Mouse (Mus musculus) lung, postnatal 0 days (tissue): Measurements from ENCODE around the gene Lrg1. TPM values are rescaled to one million over a fixed set of nuclear protein-coding genes. Genes with fewer than 3 reads are reported as not detected.
A peak's percentile ranks its signal among the peaks of the same experiment; 100 is the strongest.

Experiments
- ATAC-seq: fragments of 200-750 bp; cut with Nextera tagmentation; 2 replicates; pipeline ENCODE4 v1.8.0; 2017; ENCODE audit warnings: moderate library complexity
- DNase-seq: peaks from one replicate; pipeline ENCODE4 v3.0.0-alpha.2; 2016; ENCODE audit warnings: low spot score
- H3K27ac ChIP-seq: fragments of 300-500 bp; sonication (generic); 2 replicates; pipeline ENCODE4 v1.5.1; 2014; ENCODE audit warnings: antibody characterized with exemption, mild to moderate bottlenecking, low read length, mixed read lengths
- H3K27me3 ChIP-seq: fragments of 300-500 bp; sonication (generic); replicated peaks from 2 replicates; pipeline ENCODE4 v1.6.1; 2014; ENCODE audit warnings: low read length, mixed read lengths; ENCODE audit not compliant: insufficient read depth
- H3K36me3 ChIP-seq: fragments of 300-500 bp; sonication (generic); 2 replicates; pipeline ENCODE4 v1.6.1; 2014; ENCODE audit warnings: low read length, mixed read lengths; ENCODE audit not compliant: insufficient read depth
- H3K4me1 ChIP-seq: fragments of 300-500 bp; sonication (generic); 2 replicates; pipeline ENCODE4 v1.6.1; 2014; ENCODE audit warnings: antibody characterized with exemption, low read depth, low read length, mixed read lengths; ENCODE audit not compliant: insufficient read depth
- H3K4me2 ChIP-seq: fragments of 300-500 bp; sonication (generic); replicated peaks from 2 replicates; pipeline ENCODE4 v1.6.1; 2014; ENCODE audit warnings: low read depth, mild to moderate bottlenecking, low read length, moderate library complexity, mixed read lengths
- H3K4me3 ChIP-seq: fragments of 300-500 bp; sonication (generic); 2 replicates; pipeline ENCODE4 v1.5.1; 2014; ENCODE audit warnings: low read depth, low read length
- H3K9ac ChIP-seq: fragments of 300-500 bp; sonication (generic); replicated peaks from 2 replicates; pipeline ENCODE4 v1.6.1; 2014; ENCODE audit warnings: low read depth, mild to moderate bottlenecking
- H3K9me3 ChIP-seq: fragments of 300-500 bp; sonication (generic); 2 replicates; pipeline ENCODE4 v1.6.1; 2016; ENCODE audit warnings: low read length, mixed read lengths
- CTCF ChIP-seq: IDR thresholded peaks from 2 replicates; pipeline ENCODE4 v1.5.1; 2016; ENCODE audit warnings: antibody characterized with exemption, mild to moderate bottlenecking
- EP300 ChIP-seq: IDR thresholded peaks from 2 replicates; pipeline ENCODE4 v1.6.1; 2016; ENCODE audit warnings: antibody characterized with exemption, mild to moderate bottlenecking, control low read depth
- WGBS: fragments of 180-500 bp; shearing (Covaris S2); extraction: QIAGEN DNeasy Blood & Tissue Kit; methylation state at CpG from one replicate; pipeline ENCODE4 v1.1.7; 2014; 5-methylcytosine and 5-hydroxymethylcytosine counted together
- polyA plus RNA-seq: library from polyadenylated mRNA; unstranded; fragments of >200 nt; fragmentation: Nextera tagmentation; extraction: Ambion mirVana; gene quantifications from 2 replicates; pipeline ENCODE4 v1.2.1, GENCODE M21; 2015

Gene Lrg1
- polyA plus RNA-seq, 1 experiment from 2014 or later, result 36.3 TPM

DNA sequence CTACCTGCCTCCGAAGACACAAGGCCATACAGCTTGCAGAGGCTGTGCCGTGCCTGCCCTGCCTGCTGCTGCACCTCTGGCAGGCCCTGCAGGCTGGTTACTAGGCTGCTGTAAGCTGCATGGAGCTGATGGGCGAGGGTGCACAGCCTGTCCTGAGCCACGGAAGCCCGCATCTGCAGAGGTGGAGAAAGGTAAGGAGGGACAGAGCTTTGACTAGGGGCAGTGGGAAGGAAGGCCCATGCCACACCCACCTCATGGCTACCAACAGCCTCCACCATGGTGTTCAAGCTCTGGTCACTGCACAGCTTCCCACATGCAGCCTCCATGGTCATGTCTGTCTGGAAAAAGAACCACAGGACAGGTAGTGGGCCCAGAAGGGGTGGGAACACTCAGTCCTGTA lies 19.6 kb downstream of the Lrg1 start:
- Histone ChIP-seq H3K27me3 (no peaks in the 10 kb centered on the region), H3K9ac (no peak overlapping the region), H3K27ac (no peak overlapping the region), H3K9me3 (no peaks in the 10 kb centered on the region), H3K4me2 (no peak overlapping the region), H3K4me3 (no peak overlapping the region), H3K4me1 (no peaks in the 10 kb centered on the region), H3K36me3 (peaks cover 37% of the 10 kb centered on the region)
- ATAC-seq, result no peak
- TF ChIP-seq EP300, result no peak
- no peak for TF ChIP-seq CTCF
- WGBS, result 93% methylated on average over 5 of the region's 5 CpGs
- DNase-seq, result no peak

DNA sequence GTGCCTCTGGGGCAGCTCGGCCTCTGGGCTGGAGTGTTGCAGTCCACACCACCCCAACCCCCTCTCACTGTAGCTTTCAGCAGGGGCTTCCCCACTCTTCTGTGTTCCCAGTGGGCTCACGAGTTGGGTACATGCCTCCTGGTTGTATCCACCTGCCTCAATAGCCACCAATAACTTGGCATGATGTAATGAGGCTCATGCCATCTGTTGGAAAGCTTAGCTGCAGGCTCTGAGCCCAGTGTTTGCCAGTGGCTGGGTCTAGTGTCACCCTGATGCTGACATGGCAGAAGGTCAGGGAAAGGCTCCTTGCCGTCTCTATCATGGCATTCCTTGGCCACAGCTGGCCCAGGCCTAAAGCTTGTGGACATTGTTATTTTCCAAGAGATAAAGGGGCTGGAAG lies 21.0 kb downstream of the Lrg1 start:
- TF ChIP-seq CTCF (no peak), EP300 (no peak)
- Histone ChIP-seq H3K36me3 (peaks cover 48% of the 10 kb centered on the region), H3K4me2 (no peak overlapping the region), H3K4me3 (no peak overlapping the region), H3K27me3 (no peaks in the 10 kb centered on the region), H3K9ac (no peak overlapping the region), H3K27ac (no peak overlapping the region), H3K4me1 (no peaks in the 10 kb centered on the region), H3K9me3 (no peaks in the 10 kb centered on the region)
- no peak for ATAC-seq
- WGBS, result 79% methylated on average over 3 of the region's 3 CpGs
- no peak for DNase-seq

DNA sequence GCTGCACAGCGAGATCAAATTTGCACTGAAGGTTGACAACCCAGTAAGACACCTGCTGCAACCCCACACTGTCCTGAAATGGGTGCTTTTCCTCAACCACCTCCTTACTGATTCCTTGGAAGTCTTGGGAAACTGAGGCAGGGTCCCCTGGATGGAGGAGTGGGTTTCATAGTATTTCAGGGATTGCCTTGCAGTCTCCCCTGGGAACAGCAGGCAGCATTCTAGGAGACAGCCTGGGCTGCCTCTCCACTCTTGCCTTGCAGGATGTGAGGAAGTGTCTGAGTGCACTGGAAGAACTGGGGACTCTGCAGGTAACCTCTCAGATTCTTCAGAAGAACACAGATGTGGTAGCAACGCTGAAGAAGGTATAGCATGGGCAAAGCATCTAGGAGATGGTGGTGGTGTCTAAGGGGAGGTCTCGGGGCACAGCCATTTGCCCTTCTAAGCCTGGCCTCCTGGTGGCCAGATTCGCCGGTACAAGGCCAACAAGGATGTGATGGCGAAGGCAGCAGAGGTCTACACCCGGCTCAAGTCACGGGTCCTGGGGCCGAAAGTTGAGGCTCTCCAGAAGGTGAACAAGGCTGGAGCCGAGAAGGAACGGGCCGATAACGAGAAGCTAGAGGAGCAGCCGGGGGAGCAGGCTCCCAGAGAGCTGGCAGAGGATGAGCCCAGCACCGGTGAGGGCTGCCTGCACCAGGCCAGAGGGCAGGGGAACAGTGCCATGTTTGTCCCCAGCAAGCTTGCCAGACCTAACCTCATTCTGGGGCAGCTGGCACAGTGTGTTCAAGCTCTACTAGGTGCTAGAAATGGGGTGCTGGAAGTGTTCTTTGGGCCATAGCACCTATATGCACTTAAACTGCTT lies 22.9 kb downstream of the Lrg1 start:
- ATAC-seq, result no peak
- no peaks in the 10 kb centered on the region for H3K27me3 ChIP-seq
- H3K9me3 ChIP-seq, result no peaks in the 10 kb centered on the region
- no peak overlapping the region for H3K4me3 ChIP-seq
- H3K4me2 ChIP-seq, result no peak overlapping the region
- no peaks in the 10 kb centered on the region for H3K4me1 ChIP-seq
- H3K36me3 ChIP-seq, result peaks cover 53% of the 10 kb centered on the region
- no peak overlapping the region for H3K27ac ChIP-seq
- 85% methylated on average over 15 of the region's 15 CpGs for WGBS
- DNase-seq, result no peak
- no peak overlapping the region for H3K9ac ChIP-seq
- TF ChIP-seq CTCF (peak; percentile 33; the same call in 1 of the 2 replicates), EP300 (no peak)

DNA sequence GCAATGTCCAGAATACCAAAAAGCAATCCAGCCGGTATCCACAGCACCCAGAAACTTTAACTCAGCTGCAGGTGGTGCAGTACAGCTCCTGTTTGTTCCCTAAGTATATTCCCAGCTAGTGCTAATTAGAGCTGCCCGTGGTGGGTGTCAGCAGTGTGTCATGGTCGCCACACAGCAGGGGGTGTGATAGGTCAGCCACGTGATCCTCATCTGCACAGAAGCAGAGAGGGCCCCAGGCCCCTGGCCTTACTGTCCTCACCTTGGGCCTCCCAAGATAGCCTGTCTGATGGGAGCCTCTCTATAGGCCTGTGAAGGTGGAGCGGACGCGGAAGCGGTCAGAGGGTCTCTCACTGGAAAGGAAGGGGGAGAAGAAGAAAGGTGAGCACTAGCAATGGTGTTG lies 23.6 kb downstream of the Lrg1 start:
- Histone ChIP-seq H3K36me3 (peaks cover 53% of the 10 kb centered on the region), H3K4me2 (no peak overlapping the region), H3K27ac (no peak overlapping the region), H3K4me3 (no peak overlapping the region), H3K27me3 (no peaks in the 10 kb centered on the region), H3K4me1 (no peaks in the 10 kb centered on the region), H3K9me3 (no peaks in the 10 kb centered on the region), H3K9ac (no peak overlapping the region)
- DNase-seq, result no peak
- TF ChIP-seq CTCF, result no peak
- TF ChIP-seq EP300, result no peak
- WGBS, result 85% methylated on average over 8 of the region's 8 CpGs
- ATAC-seq, result no peak

DNA sequence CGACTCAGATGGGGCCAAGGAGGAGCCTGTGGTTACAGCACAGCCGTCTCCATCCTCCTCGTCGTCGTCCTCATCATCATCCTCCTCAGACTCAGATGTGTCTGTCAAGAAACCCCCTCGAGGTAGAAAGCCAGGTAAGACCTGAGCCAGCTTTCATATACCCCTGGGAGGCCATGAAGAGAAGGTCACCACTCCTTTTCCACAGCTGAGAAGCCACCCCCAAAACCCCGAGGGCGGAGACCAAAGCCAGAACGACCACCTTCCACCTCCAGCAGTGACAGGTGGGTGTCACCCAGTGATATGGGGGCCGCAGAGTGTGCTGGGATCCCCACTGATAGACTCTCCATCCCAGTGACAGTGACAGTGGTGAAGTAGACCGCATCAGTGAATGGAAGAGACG lies 24.9 kb downstream of the Lrg1 start:
- peaks cover 42% of the 10 kb centered on the region for H3K36me3 ChIP-seq
- H3K4me1 ChIP-seq, result no peaks in the 10 kb centered on the region
- H3K27me3 ChIP-seq, result no peaks in the 10 kb centered on the region
- H3K4me2 ChIP-seq, result no peak overlapping the region
- no peak overlapping the region for H3K9ac ChIP-seq
- no peaks in the 10 kb centered on the region for H3K9me3 ChIP-seq
- TF ChIP-seq CTCF, result no peak
- no peak for TF ChIP-seq EP300
- DNase-seq (no peak), ATAC-seq (no peak)
- H3K4me3 ChIP-seq, result no peak overlapping the region
- WGBS, result 92% methylated on average over 12 of the region's 12 CpGs
- no peak overlapping the region for H3K27ac ChIP-seq

DNA sequence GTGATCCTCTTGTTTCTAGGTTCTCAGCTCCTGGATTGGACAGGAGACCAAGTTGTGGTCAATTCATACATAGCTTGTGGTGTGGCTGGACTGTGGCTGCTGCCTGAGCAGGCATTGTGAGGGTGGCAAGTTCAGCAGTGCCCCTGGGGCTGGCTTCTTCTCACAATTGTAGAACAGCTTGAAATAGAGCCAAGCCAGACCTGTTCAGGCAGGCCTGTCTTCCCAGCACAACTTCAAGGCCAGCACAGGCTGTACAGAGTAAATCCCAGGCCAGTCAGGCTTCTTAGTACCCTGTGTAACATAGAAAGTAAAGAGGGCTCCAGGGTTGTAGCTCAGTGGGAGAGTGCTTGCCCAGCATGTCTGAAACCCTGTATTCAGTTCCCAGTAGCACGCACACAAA lies 29.0 kb downstream of the Lrg1 start:
- no peaks in the 10 kb centered on the region for H3K4me1 ChIP-seq
- DNase-seq, result no peak
- no peaks in the 10 kb centered on the region for H3K27me3 ChIP-seq
- ATAC-seq, result no peak
- H3K4me2 ChIP-seq, result no peak overlapping the region
- no peak overlapping the region for H3K27ac ChIP-seq
- no peaks in the 10 kb centered on the region for H3K9me3 ChIP-seq
- H3K4me3 ChIP-seq, result no peak overlapping the region
- TF ChIP-seq CTCF, result no peak
- TF ChIP-seq EP300, result no peak
- WGBS, result 95% methylated on average over 1 of the region's 1 CpGs
- peaks cover 22% of the 10 kb centered on the region; the same call in 1 of the 2 replicates for H3K36me3 ChIP-seq
- H3K9ac ChIP-seq, result no peak overlapping the region
